Mouse (Mus musculus) leukemia stem cell, adult 10-12 weeks (primary cell): ENCODE results near the gene Fbxl21. TPM values are rescaled to one million over a fixed set of nuclear protein-coding genes. Genes with fewer than 3 reads are reported as not detected.

Source experiments
- polyA plus RNA-seq: library from polyadenylated mRNA; stranded (reverse); fragments of >175 nt; gene quantifications from 2 replicates; pipeline ENCODE4 v1.2.3, GENCODE M21; 2012; ENCODE audit warnings: low replicate concordance

Fbxl21 gene
- polyA plus RNA-seq: not detected in 2 replicates

GRCm38 (mm10) chr13:56522081-56522820 lies at the start of gene Fbxl21:
Fbxl21 (plus strand) TSS chr13:56522472.

GRCm38 (mm10) chr13:56482146-56482545 lies 40.1 kb upstream of the Fbxl21 start, which contains the start of gene Il9:
Il9 (minus strand) TSS chr13:56482246.

GRCm38 (mm10) chr13:56548401-56548800 lies 26.1 kb downstream of the Fbxl21 start, which contains the start of gene Lect2:
Lect2 (minus strand) TSS chr13:56548502.

Other genes with a start within 250 kb of the Fbxl21 start
- 0.16 TPM in 1 of 2 replicates, not detected in the other for gene Cxcl14, start 225.9 kb upstream of the Fbxl21 start, polyA plus RNA-seq
- not detected in 2 replicates for gene Gm3045, start 95.9 kb upstream of the Fbxl21 start, polyA plus RNA-seq
- gene Slc25a48, start 84.1 kb upstream of the Fbxl21 start, polyA plus RNA-seq: not detected in 2 replicates
- gene Il9, start 40.2 kb upstream of the Fbxl21 start, polyA plus RNA-seq: not detected in 2 replicates
- not detected in 2 replicates for gene Lect2, start 26.0 kb downstream of the Fbxl21 start, polyA plus RNA-seq
- 38.2 and 42.9 TPM in 2 replicates for gene Tgfbi, start 87.1 kb downstream of the Fbxl21 start, polyA plus RNA-seq
- 2.2 and 5.9 TPM in 2 replicates for gene Smad5, start 180.5 kb downstream of the Fbxl21 start, polyA plus RNA-seq
- not detected in 2 replicates for gene Gm45623, start 231.4 kb downstream of the Fbxl21 start, polyA plus RNA-seq